Mouse (Mus musculus) monocyte, adult 5-6 weeks (primary cell): ENCODE measurements at regions not wholly inside any gene's neighbourhood (a gene's known extent, or its start where the extent isn't known, plus 50 kb on each side); places are given as distances from the start of the nearest gene placed in this dataset.

ENCODE experiments used
- ATAC-seq: fragments of 153-309, 156-312 bp; replicated peaks from 2 replicates; pipeline ENCODE4 v1.8.0; 2017; ENCODE audit warnings: mild to moderate bottlenecking; ENCODE audit not compliant: low TSS enrichment, insufficient number of reproducible peaks, severe bottlenecking, poor library complexity, low FRiP score

DNA sequence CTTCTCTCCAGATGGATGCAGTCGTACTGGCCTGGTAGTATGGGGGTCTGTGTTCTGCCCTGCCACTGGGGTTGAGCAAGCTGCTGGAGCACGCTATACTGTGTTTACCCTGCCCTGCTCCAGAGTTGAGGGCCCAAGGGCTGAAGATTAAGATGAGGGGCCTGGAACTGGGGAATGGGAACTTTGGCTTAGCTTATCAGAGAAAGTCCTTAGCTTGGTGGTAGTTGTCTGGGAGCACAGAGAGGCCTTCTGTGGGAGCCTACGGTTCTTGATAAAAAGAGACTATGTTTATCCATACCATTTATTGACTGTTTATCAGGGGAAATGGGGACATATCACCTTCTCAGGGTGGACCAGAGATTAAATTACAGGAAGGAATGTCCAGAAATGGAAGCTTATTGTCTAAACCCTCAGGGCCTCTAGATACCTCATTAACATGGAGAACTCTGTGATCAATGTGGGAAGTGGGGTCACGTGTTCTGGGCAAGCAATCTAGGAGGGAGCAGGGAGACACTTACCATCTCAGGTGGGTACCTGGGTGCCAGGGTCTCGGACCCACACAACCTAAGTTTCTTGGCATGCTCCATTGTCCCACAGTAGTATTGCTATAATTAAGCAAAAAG, 58.7 kb downstream of the Mycn start:
- no peak for ATAC-seq

DNA sequence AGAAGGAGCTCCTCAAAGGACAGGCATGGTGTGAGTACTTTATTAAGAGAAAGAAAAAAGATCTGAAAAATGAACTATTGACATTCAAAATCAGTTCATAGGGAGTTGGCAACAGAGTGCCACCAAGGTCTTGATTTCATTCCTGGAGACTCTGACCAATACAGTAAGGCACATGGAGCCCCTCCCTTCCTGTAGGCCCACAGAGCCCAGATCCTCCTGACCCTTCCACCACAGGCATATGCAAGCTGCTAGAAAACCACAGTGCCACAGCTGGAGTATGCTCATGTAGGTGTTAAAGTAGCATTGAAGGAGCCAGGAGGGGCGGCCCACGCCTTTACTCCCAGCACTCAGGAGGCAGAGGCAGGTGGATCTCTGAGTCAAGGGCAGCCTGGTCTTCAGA, 63.7 kb downstream of the Mycn start:
- no peak for ATAC-seq

DNA sequence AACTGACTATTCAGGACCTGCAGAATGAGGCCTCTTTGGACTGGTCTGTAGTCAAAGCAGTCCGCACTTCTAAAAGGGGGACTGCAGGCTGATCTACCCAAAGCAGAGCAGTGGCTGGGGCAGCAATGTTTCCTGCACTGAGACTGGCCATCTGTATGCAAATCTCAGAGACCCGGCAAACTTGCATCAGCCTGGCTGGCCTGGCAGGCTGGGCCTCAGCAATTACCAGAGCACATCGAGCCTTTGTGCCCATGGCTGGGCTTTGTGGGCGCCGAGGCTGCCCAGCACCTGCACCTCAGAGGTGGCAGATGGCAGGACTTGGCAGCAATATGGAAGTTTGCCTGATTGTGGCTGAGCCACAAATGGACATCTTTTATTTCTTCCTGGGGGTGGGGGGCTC, 64.2 kb downstream of the Mycn start:
- no peak for ATAC-seq

DNA sequence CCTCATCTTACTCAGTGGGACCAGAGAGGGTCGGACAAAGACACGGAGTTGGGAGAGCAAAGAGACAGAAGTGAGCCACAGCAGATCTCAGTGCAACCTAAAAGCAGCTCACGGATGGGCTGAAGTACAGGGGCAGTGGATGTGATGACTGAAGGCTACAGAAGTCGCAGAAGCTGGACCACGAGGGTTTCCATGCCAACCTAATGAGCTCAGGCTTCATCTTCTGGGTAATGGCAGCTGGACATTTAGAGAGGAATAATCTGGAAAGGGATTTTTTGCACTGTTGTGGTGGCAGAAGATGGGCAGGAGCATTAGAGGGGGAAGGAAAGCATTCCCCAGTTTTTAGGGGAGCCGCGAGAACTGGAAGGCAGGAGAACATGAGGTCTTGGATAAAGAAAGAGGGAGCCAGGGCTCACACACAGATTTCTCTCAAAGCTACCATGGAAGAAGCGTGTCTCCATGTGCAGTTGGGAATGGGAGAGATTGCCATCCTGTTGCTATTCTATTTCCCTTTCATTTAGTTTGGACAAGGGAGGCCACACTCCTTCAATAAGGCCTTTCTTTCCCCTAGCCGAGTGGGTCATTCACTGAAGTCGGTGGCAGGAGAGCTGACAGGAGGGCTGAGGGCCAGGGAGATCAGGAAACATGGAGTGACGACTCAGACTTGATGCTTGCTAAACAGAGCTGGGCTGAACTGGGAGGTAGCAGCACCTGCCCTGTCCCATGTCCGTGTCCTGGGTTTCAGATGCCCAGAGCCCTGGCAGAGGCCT, 65.6 kb downstream of the Mycn start:
- ATAC-seq: no peak

DNA sequence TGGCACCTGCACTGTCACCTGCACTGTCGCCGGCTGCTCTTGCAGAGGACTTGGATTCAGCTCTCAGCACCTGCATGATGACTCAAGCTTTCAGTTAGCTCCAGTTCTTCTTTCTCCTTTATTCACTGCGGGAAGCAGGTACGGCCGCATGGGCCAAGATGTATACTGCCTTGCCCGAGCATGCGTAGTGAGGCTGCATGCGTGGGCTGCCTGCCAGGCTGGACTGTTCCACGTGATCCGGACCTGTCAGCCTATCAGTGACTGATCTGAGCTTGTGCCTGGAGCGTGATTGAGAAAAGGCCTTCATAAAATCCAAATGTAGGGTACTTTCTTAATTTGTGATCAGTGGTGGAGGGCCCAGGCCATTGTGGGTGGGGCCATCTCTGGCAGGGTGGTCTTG, 68.2 kb downstream of the Mycn start:
- ATAC-seq: no peak

DNA sequence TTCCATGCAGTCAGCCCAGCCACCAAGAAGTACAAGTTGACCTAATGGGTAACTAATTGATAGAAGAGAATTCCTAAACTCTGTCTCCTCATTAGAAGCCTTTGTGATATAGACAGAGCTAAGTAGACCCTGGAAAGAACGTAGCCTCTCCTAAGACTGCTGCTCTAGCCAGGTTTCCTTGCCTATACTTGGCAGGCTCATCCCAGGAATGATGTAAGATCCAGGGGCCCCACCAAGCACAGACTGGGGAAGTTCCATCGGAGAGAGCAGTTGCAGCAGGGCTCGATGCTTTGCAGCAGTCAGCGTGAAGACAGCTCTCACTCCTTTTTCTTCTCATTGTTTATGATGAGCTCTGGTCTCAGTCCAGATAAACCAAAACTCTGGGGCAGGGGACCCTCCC, 68.7 kb downstream of the Mycn start:
- no peak for ATAC-seq

GRCm38 (mm10) chr12:12871272-12871671, 70.4 kb downstream of the Mycn start:
- ATAC-seq: no peak

GRCm38 (mm10) chr12:12866590-12866989, 75.1 kb downstream of the Mycn start:
- no peak for ATAC-seq

DNA sequence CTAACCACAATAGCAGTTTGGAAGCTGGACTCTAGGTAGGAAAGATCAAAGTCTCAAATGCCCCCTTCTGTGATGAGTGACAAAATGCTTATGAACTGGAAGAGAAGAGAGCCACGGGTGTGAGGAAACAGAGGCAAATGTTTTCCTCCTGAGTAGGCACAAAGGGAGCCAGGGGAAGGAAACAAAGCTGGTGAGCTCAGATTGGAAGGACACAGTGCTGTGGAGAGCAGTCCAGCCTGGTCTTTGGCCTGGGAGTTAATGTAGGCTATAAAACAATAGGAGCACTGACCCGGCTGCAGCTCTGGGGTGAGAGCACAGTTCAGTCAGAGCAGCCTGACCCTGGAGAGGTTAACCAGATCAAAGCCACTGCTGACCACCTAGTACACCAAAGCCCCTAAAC, 91.0 kb downstream of the Mycn start:
- no peak for ATAC-seq

DNA sequence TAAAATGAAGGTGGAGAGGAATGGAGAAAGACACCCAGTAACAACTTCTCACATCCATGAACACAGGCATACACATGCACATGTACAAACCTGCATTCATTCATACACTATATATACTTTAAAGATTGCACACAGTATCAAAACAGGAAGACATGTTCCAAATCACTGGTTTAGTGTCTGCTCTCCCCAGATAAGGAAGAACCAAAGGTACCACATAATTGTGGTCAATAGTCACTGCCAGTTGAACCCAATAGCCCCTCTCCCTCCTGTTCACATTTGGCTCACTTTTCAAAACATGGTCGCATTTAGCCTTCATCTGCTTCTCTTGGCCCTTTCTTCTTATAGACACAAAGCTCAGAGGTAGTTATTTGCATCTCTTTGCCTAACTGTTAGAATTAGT, 95.0 kb downstream of the Mycn start:
- ATAC-seq: no peak

DNA sequence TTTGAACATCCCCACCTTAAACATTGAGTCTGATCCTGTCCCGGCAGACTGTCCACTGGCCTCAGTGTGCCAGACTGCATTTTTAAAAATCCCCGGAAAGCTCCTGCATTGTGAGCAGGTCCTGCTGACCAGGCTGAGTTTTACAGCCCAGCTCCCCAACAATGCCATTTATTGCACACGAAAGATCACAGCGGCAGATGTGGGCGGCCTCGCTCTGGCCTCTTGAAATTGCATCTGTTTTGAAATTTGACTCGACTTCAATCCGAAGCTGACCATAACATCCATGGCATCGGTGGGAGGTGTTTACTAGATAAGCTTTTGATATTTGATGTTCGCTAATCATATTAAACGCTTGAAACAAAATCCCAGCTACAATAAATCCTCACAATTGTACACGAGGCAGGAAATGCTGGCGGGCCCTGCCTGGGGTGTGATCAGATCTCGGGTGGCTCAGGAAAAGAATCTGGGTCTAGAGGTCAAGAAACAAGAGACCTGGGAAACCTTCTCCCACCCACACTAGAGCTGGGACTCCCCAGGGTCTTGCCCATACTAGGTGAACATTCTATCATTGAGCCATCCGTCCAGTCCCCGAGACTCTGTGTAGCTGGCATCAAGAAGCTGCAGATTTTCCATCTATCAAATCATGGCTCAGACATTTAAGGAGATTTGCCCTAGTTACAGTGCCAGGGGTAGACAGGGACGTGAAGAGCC, 99.3 kb downstream of the Mycn start:
- ATAC-seq: no peak

- no peak for ATAC-seq
These were observed 100.1 kb downstream of the Mycn start for GRCm38 (mm10) chr12:12841385-12842238.

DNA sequence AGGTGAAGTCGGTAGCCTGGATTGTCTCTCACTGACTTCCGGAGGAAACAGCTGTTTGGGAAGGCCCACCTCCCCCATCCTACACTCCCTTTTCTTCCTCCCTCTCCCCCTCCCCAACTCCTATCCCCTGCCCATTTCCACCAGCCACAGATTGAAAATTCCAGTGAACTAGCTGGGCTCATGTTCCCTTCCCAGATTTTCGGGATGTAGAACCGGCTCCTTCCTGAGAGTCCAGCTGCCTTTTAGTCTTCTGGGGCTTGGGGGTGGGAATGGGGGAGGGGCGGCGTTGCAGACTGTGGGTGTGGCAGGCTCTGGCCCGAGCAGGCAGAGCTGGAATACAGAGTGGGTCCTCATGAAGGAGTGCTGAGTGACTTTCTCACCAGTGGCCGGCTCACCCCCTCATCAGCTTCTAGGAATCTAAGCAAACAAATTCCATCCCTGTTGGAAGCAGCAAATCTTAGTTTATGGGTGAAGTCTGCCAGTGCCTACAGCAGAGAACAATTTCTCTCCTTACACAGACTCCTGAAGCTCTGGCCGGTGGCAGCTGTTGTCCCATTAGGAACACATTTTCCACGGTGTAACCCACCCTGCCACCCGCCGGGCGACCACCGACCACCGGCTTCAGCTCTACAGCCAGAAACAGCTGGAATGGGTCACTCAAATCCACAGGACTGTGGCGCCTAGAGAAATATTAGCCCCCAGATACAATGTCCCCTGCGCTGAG, 100.9 kb downstream of the Mycn start:
- ATAC-seq: no peak

GRCm38 (mm10) chr12:12837775-12838174, 103.9 kb downstream of the Mycn start:
- no peak for ATAC-seq

GRCm38 (mm10) chr12:12827821-12828641, 113.7 kb downstream of the Mycn start:
- no peak for ATAC-seq

DNA sequence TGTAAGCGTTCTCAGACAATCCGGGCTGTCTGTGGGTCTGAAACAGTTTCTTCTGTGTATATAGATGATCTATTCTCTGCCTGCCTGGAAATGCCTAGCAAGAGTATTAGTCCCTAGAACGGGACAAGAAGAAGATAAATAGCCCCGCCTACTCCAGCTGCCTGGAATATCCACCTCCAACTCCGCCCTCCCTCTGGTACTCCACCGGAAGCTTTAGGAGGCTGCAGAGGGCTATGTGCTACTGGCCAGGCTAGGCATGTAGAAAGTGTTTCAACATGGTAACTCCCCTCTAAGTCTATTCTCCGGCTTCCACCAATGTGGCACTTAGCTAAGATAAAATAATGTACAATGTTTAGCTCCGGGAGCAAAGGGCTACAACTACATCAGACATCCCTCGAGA, 114.3 kb downstream of the Mycn start:
- no peak for ATAC-seq

GRCm38 (mm10) chr12:12826431-12826830, 115.3 kb downstream of the Mycn start:
- no peak for ATAC-seq

DNA sequence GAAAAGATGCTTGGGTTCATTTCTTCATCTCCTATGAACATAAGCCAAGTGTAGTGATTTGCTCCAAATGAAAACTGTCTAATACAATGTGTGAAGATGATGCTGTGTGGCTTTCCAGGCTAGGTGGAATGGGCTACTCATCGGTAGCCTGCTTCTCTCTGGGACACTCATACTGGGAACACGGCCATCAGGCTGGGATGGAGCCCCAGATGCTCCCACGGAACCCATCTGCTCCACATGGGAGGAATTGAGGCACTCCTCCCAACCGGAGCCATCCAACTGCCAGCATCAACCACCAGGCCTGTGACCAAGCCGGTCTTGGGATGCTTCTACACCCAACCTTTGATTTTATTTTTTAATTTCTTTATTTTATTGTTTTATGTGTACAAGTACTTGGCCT, 115.9 kb downstream of the Mycn start:
- no peak for ATAC-seq
